Mouse (Mus musculus): ENCODE data around the gene Pde7b.

The Pde7b gene

GRCm38 (mm10) chr10:20486461-20487253 lies 238.2 kb downstream of the Pde7b start:
- DNase-seq, result peak; percentile 8

- DNase-seq, result no peak
Measured at GRCm38 (mm10) chr10:20485816-20486215, 239.1 kb downstream of the Pde7b start.

- no peak for DNase-seq
Measured at GRCm38 (mm10) chr10:20479481-20479880, 245.4 kb downstream of the Pde7b start.

GRCm38 (mm10) chr10:20478456-20478855 lies 246.4 kb downstream of the Pde7b start:
- no peak for DNase-seq

- DNase-seq, result no peak
Measured at GRCm38 (mm10) chr10:20474831-20475230, 250.0 kb downstream of the Pde7b start.

DNA sequence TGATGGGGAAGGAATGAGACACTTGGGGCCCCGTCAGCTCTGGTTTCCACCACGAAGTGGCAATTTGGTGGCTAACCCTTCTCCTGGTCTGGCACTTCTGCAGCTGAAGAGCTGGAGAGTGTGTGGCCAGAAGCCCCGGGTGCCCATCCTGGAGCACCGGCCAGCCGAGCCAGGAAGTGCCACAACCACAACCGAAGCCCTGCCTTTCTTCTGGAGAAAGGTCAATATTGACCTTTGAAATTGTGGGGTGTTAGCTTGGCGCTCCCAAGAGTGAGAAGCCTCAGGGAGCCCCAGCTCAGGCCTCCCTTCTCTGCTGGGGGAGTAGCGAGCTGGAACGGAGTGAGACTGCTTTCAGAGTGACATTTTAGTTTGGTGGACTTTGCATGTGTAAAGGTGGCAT lies 250.8 kb downstream of the Pde7b start:
- DNase-seq, result no peak

DNA sequence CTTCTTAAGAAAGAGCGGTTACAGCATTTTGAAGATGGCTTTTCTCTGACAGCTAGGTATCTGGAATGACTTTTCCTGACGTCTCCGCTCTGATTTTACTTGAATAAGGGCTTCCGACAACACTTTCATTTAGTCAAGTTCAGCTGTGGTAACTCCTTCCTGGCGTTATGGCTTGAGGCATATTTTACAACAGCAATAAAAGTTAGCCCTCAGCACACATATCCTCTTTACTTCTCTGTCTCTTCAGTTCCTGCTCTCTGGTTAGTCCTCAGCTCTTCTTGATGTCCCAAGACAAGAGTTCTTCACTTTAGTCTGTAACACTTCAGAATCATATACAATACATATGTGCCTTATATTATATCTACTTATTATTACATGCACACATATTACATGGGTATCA lies 251.4 kb downstream of the Pde7b start:
- DNase-seq, result no peak

DNA sequence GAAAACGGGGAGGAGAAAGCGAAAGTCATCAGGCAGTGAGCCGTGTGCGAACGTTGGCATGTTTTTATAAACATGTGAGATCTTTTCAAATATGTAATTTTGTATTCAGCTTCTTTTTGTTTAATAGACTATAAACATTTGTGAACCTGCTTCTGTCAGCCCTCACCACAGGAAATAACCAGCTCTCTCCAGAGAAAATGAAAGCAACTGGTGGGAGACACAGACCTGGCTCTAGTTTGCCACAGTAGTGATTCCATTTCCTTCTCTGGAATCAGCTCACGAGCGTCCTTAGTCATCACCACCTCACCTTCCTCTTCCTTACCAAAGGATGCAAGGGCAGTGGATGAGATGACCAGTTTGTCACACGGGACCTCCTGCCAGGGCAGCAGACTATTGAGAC lies 252.9 kb downstream of the Pde7b start:
- no peak for DNase-seq

- DNase-seq, result no peak
Measured at GRCm38 (mm10) chr10:20464631-20465030, 260.2 kb downstream of the Pde7b start.

DNA sequence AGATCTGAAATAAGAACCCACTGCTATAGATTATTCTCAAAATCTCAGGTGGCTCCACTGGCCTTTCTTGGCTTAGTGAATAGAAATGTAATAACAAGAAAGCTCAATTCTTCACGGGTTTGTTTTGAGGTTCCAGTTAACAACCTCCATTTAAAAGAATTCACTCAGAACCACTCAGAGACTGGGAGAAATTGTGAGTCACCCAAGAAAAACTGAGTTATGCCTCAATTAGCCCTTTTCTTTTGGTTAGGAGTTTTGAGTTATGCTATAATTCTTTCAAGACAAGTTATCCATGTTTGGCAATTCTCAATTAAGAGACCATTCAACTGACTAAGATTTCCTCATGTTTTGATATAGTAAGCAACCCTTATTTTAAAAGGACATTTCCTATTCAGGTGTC lies 260.9 kb downstream of the Pde7b start:
- DNase-seq, result no peak

GRCm38 (mm10) chr10:20462596-20462995 lies 262.3 kb downstream of the Pde7b start:
- no peak for DNase-seq

GRCm38 (mm10) chr10:20459657-20460350 lies 265.1 kb downstream of the Pde7b start:
- DNase-seq, result no peak

GRCm38 (mm10) chr10:20459160-20459559 lies 265.7 kb downstream of the Pde7b start:
- no peak for DNase-seq

GRCm38 (mm10) chr10:20454387-20455065 lies 270.4 kb downstream of the Pde7b start:
- DNase-seq, result no peak

DNA sequence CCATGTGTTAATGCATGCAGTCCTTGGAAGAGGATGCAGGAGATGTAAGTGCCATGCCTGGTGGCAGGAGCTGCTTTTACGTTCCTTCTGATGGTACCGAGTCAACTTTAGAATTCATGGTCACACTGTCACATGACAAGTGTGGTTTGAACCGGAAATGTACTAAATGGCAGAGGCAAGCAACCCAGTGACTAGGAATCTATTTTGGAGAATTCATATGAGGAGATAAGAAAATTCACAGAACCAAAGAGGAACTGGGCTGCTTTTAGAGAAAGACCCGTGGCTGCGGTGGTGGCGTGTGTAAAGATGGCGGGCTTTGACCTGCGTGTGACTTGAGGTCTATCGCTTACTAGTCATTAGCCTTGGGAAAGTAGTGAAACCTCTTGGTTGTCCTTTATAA lies 287.4 kb downstream of the Pde7b start:
- DNase-seq, result no peak

DNA sequence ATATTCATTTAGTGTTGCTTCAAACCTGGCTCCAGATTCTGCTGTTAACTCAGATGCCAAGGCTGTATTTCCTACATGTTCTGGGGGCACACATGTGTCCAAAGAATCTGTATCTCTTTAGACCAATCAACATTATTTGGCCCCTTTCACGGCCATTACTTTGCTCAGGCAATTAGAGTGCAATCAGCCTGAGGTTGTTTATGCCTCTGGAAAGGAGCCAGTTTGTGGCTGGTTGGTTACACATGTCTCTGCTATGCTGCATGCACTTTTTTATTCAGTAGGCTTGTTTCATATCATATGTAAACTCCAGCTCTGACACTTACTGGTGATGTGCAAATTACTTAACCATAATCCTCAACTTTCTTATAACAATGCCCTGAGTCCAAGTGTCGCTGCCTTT lies 287.9 kb downstream of the Pde7b start:
- no peak for DNase-seq

GRCm38 (mm10) chr10:20435913-20436312 lies 289.0 kb downstream of the Pde7b start:
- no peak for DNase-seq

DNA sequence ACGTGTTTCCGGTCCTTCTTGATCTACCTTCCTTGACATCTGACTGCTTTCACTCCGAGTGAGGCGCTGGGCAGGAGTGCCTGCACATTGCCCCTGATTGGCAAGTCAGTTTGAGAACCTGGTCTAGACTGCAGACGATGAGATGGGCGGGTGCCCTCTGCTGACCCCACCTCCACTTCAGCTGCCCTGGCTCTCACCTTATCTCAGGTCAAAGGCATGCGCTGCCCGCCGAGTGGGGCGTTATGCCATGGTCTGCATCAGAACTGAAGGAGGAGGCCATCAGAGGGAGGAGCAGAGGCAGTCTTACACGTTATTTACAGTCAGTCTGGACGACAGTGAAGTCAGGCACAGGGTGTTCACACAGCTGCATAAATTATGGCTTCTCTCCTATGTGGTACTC lies 293.5 kb downstream of the Pde7b start:
- no peak for DNase-seq

GRCm38 (mm10) chr10:20421299-20421883 lies 303.5 kb downstream of the Pde7b start:
- no peak for DNase-seq

GRCm38 (mm10) chr10:20420296-20420695 lies 304.6 kb downstream of the Pde7b start:
- DNase-seq, result no peak

- no peak for DNase-seq
Measured at GRCm38 (mm10) chr10:20418856-20419219, 306.0 kb downstream of the Pde7b start.

DNA sequence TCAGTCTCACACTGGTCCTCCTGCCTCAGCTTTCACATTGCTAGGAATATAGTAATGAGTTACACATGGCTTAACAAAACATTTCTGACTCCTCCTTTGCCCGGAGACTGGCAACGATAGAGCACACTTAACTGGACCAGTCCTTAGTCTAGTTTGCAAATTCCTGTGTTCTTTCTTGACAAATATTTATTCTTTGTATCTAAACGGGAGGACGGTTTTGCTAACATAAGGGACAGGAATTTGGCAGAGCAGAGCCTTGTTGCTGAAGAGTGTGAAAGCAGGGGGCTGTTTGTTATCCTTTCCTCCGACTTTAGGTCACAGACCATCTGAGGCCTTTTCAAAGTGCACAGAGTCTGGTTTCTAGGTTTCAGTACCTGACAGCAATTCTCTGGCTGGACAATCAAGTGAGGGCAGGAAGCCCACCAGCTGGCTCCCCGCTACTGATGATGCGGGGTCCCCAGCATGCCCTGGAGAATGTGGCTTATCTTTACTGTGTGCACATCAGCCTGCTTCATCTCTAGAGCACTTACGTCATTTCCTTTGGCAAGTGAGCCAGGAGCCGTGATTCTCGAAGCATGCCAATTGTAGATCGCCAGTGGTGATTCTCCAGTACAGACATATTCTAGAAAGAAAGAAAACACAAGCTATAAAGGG lies 306.5 kb downstream of the Pde7b start:
- no peak for DNase-seq

- DNase-seq, result no peak
Measured at GRCm38 (mm10) chr10:20409181-20409580, 315.7 kb downstream of the Pde7b start.

Data from cerebellum, adult 9-11 months (tissue).